In the genomic region with DNA sequence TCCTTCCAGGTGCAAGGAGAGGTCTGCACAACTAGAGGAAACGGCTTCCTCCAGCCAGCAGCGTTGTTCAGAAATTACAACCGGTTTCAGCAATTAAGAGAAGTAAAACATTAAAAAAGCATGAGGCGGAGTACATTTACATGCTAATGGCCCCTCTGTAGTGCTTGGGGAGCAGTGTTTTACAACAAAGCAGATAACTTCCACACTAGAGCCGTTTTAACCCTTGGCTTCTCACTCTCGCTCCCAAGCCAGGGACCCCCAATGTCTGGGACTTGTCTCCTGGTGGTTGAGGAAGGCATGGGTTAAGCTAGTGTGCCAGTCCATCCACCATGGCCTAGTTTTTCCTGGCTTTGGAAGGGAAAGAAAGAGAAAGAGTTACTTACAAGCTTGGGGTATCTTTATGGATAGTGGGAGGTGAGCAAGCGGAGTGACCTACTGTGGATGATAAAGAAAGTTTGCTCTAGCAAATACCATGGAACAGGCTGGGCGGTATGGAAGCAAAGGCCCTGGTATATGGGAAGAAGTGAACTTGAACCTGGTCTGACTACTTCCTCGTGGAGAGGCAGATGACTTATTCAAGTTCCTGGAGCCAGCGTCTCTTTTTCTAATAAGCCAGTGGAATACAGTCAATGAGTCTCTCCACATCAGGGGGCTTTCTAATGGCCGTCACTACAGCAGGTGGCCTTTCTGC, we compare ENCODE assay signal across 15 mouse cellular contexts.
DNase-seq lines count a peak whose midpoint lies in the region; ATAC-seq and TF ChIP-seq lines count a peak whose summit lies in the region.
"Had no signal": no experiment of that assay in that cellular context is flagged by ENCODE, and none has a peak within 500 bp of the region (broad histone marks: within the 10 kb centered on the region; RNA-seq: fewer than 3 reads in every experiment).

No protein-coding gene starts in this region.

- intact Hi-C loops in gastrocnemius, adult 2 months (cut with DNase I), result no loop called here

- H3K4me2 ChIP-seq in hindbrain, embryonic 16.5 days (ENCODE audit: low read length), result no peak overlapping the region
- no peak overlapping the region for H3K4me2 ChIP-seq in limb, embryonic 11.5 days (ENCODE audit: low read depth, severe bottlenecking)
- peak overlapping the region; percentile 11; the same call in 1 of the 2 replicates for H3K4me2 ChIP-seq in neural tube, embryonic 15.5 days
- H3K4me2 ChIP-seq: embryonic facial prominence, embryonic 15.5 days; liver, embryonic 13.5 days had no signal

- no peaks in the 10 kb centered on the region for H3K9me3 ChIP-seq in hindbrain, embryonic 16.5 days (ENCODE audit: control insufficient read depth, low read length)
- no peaks in the 10 kb centered on the region for H3K9me3 ChIP-seq in limb, embryonic 11.5 days (ENCODE audit: control insufficient read depth, low read length)
- no peaks in the 10 kb centered on the region for H3K9me3 ChIP-seq in neural tube, embryonic 15.5 days (replicated peaks)
- H3K9me3 ChIP-seq: embryonic facial prominence, embryonic 15.5 days; liver, embryonic 13.5 days had no signal

- peaks cover 12% of the 10 kb centered on the region; the same call in 1 of the 2 replicates for H3K4me1 ChIP-seq in kidney, adult 2 months (ENCODE audit: control insufficient read depth, insufficient read depth, low read length)
- peaks cover 24% of the 10 kb centered on the region for H3K4me1 ChIP-seq in hindbrain, embryonic 16.5 days (ENCODE audit: control insufficient read depth, insufficient read depth, low read depth, low read length)
- peaks cover 32% of the 10 kb centered on the region for H3K4me1 ChIP-seq in limb, embryonic 11.5 days (ENCODE audit: control insufficient read depth, insufficient read depth, low read length)
- H3K4me1 ChIP-seq in neural tube, embryonic 15.5 days, result peaks cover 48% of the 10 kb centered on the region
- H3K4me1 ChIP-seq: liver, embryonic 13.5 days had no signal

- ATAC-seq in hindbrain, embryonic 16.5 days, result peak; percentile 66; the same call in 1 of the 2 replicates
- no peak for ATAC-seq in limb, embryonic 11.5 days (ENCODE audit: insufficient number of reproducible peaks, low FRiP score, low TSS enrichment, low read depth)
- ATAC-seq in neural tube, embryonic 15.5 days (ENCODE audit: low FRiP score), result peak; percentile 67
- ATAC-seq in activated CD4-positive, CD25-positive, alpha-beta regulatory T cell, adult 4 months, result no peak

- H3K4me3 ChIP-seq in kidney, adult 2 months (ENCODE audit: insufficient read depth, low read depth, low read length), result no peak overlapping the region
- no peak overlapping the region for H3K4me3 ChIP-seq in hindbrain, embryonic 16.5 days (ENCODE audit: low read length)
- no peak overlapping the region for H3K4me3 ChIP-seq in limb, embryonic 11.5 days (ENCODE audit: low read depth, low read length)
- H3K4me3 ChIP-seq in neural tube, embryonic 15.5 days (replicated peaks), result no peak overlapping the region
- no peak overlapping the region for H3K4me3 ChIP-seq in gastrocnemius, adult 2 months
- H3K4me3 ChIP-seq: embryonic facial prominence, embryonic 15.5 days; liver, embryonic 13.5 days had no signal

- H3K9ac ChIP-seq in hindbrain, embryonic 16.5 days (ENCODE audit: low read depth, low read length), result no peak overlapping the region
- H3K9ac ChIP-seq in limb, embryonic 11.5 days (ENCODE audit: low read length), result no peak overlapping the region; the same call in 1 of the 2 replicates
- no peak overlapping the region for H3K9ac ChIP-seq in neural tube, embryonic 15.5 days (replicated peaks)
- H3K9ac ChIP-seq: embryonic facial prominence, embryonic 15.5 days; liver, embryonic 13.5 days had no signal

- WGBS in kidney, adult 2 months, result 52% methylated on average over 11 of the region's 11 CpGs
- 30% methylated on average over 11 of the region's 11 CpGs for WGBS in hindbrain, embryonic 16.5 days
- 38% methylated on average over 11 of the region's 11 CpGs for WGBS in limb, embryonic 11.5 days
- 18% methylated on average over 11 of the region's 11 CpGs for WGBS in neural tube, embryonic 15.5 days

- peak; percentile 37 for DNase-seq in kidney, adult 2 months
- no peak for DNase-seq in kidney, postnatal 10 days
- DNase-seq in limb, embryonic 11.5 days (ENCODE audit: low spot score), result no peak
- DNase-seq in gastrocnemius, adult 2 months, result no peak
- no peak for DNase-seq in lung, adult 18-20 months
- DNase-seq: adrenal gland, postnatal 10 days; cerebellum, adult 9-11 months; gastrocnemius, postnatal 25 days; heart, postnatal 14 days; liver, embryonic 13.5 days had no signal

- no peak for TF ChIP-seq POLR2A in kidney, adult 2 months (IDR thresholded peaks at IDR 0.05; ENCODE audit: low read depth, low read length)

- no peak overlapping the region for H3K27ac ChIP-seq in kidney, adult 2 months (ENCODE audit: insufficient read depth, low read depth, low read length)
- peak overlapping the region; percentile 56 for H3K27ac ChIP-seq in hindbrain, embryonic 16.5 days (ENCODE audit: low read depth, low read length)
- peak overlapping the region; percentile 22; the same call in 1 of the 2 replicates for H3K27ac ChIP-seq in limb, embryonic 11.5 days (replicated peaks; ENCODE audit: low read depth, low read length)
- peak overlapping the region; percentile 82 for H3K27ac ChIP-seq in neural tube, embryonic 15.5 days (replicated peaks)
- no peak overlapping the region for H3K27ac ChIP-seq in gastrocnemius, adult 2 months
- H3K27ac ChIP-seq: embryonic facial prominence, embryonic 15.5 days; liver, embryonic 13.5 days; macrophage had no signal

- no peaks in the 10 kb centered on the region for H3K36me3 ChIP-seq in kidney, adult 2 months (ENCODE audit: control insufficient read depth, insufficient read depth, low read length)
- no peaks in the 10 kb centered on the region for H3K36me3 ChIP-seq in hindbrain, embryonic 16.5 days (ENCODE audit: control insufficient read depth, insufficient read depth, low read length)
- no peaks in the 10 kb centered on the region for H3K36me3 ChIP-seq in limb, embryonic 11.5 days (ENCODE audit: control insufficient read depth, insufficient read depth, low read length)
- H3K36me3 ChIP-seq in neural tube, embryonic 15.5 days, result no peaks in the 10 kb centered on the region
- H3K36me3 ChIP-seq: embryonic facial prominence, embryonic 15.5 days; liver, embryonic 13.5 days had no signal

- no peaks in the 10 kb centered on the region for H3K27me3 ChIP-seq in kidney, adult 2 months (replicated peaks; ENCODE audit: control insufficient read depth, insufficient read depth, low read length)
- no peaks in the 10 kb centered on the region for H3K27me3 ChIP-seq in hindbrain, embryonic 16.5 days (replicated peaks; ENCODE audit: control insufficient read depth, insufficient read depth, low read length)
- no peaks in the 10 kb centered on the region for H3K27me3 ChIP-seq in limb, embryonic 11.5 days (ENCODE audit: control insufficient read depth, insufficient read depth, low read length)
- H3K27me3 ChIP-seq in neural tube, embryonic 15.5 days (replicated peaks), result no peaks in the 10 kb centered on the region

- no peak for TF ChIP-seq CTCF in kidney, adult 2 months (conservative IDR thresholded peaks at IDR 0.05; ENCODE audit: insufficient read depth, insufficient read length, low read depth, low read length)
- TF ChIP-seq CTCF in gastrocnemius, adult 2 months (IDR thresholded peaks at IDR 0.05), result no peak

Comparison
In these comparisons a context has a peak if more than half of its experiments do, and no peak if none do; other contexts are left out.
1. H3K27ac ChIP-seq: peak in hindbrain, embryonic 16.5 days (single experiment), limb, embryonic 11.5 days (single experiment) and neural tube, embryonic 15.5 days (single experiment); none in kidney, adult 2 months (single experiment) and gastrocnemius, adult 2 months (single experiment).
2. ATAC-seq: peak in hindbrain, embryonic 16.5 days (single experiment) and neural tube, embryonic 15.5 days (single experiment); none in limb, embryonic 11.5 days (single experiment) and activated CD4-positive, CD25-positive, alpha-beta regulatory T cell, adult 4 months (single experiment).